Mouse (Mus musculus) C2C12 (cell line): ENCODE data around the gene Ube2h.

ENCODE experiments used
- CEBPB ChIP-seq: IDR thresholded peaks from one replicate; pipeline ENCODE4 v1.6.1; 2011; ENCODE audit warnings: low read depth, mild to moderate bottlenecking, control low read depth, moderate library complexity
- CTCF ChIP-seq: IDR thresholded peaks from one replicate; pipeline ENCODE4 v1.5.1; 2011; ENCODE audit not compliant: control insufficient read depth, insufficient read depth, insufficient read length
- FOSL1 ChIP-seq: IDR thresholded peaks from one replicate; pipeline ENCODE4 v1.8.0; 2011; ENCODE audit warnings: mild to moderate bottlenecking, low read length; ENCODE audit not compliant: poor library complexity, insufficient read depth, severe bottlenecking
- MAX ChIP-seq: IDR thresholded peaks from one replicate; pipeline ENCODE4 v1.6.1; 2011; ENCODE audit warnings: mild to moderate bottlenecking, control low read depth
- MYOD1 ChIP-seq: IDR thresholded peaks from one replicate; pipeline ENCODE4 v1.6.1; 2011; ENCODE audit warnings: low read depth; ENCODE audit not compliant: control insufficient read depth, insufficient read length
- USF1 ChIP-seq: IDR thresholded peaks from one replicate; pipeline ENCODE4 v1.6.1; 2011; ENCODE audit warnings: low read depth, mild to moderate bottlenecking, control low read depth, moderate library complexity

DNA sequence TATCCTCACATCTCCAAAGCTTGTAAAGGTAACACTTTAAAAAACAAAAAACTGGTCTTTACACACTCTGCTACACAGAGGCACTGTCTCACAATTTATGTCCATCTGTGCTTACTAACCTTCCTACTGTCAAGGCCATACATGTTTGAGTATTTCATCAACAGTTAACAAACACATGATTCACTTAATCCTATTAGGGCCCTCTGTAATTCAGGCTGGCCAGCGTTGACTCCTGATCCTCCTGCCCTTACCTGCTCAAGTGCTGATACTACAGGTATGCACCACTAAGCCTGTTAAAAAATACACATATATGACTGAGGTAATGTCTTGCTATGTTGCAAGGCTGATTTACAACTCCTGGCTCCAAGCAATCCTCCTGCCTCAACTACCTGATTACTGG is 46.4 kb downstream of the Ube2h start:
- TF ChIP-seq CTCF (no peak), CEBPB (no peak), MAX (no peak), USF1 (no peak), MYOD1 (no peak), FOSL1 (no peak)
